Mouse (Mus musculus) thymus, postnatal 4 days (tissue): Measurements from ENCODE around the gene Agbl5.

Source experiments
- DNase-seq: peaks from one replicate; pipeline ENCODE4 v3.0.0; 2021

Agbl5 gene

GRCm38 (mm10) chr5:30921256-30922033 is 33.0 kb downstream of the Agbl5 start, which contains the start of gene Khk:
Gene Khk (plus strand): TSS chr5:30921431.
- DNase-seq = peak; percentile 98

GRCm38 (mm10) chr5:30922581-30923041 is 34.1 kb downstream of the Agbl5 start:
- DNase-seq = no peak

- no peak for DNase-seq
Measured at GRCm38 (mm10) chr5:30923119-30923518, 34.6 kb downstream of the Agbl5 start.

DNA sequence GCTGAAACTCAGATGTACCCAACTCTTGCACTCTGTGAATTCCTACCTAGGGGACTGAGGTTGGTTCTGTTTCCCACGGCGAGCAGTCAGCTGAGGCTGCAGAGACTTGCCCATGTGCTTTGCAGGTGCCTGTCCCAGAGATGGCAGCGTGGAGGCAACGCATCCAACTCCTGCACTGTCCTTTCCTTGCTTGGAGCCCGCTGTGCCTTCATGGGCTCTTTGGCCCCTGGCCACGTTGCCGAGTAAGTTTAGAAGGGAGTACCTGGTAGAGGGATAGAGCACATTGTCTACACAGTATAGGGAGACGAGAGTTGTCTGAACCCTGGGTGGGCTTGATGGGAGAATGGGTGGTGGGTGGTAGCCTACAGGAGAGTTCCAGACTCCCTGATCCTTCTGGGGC is 36.1 kb downstream of the Agbl5 start:
- DNase-seq = no peak

GRCm38 (mm10) chr5:30925217-30925616 is 36.7 kb downstream of the Agbl5 start:
- no peak for DNase-seq

DNA sequence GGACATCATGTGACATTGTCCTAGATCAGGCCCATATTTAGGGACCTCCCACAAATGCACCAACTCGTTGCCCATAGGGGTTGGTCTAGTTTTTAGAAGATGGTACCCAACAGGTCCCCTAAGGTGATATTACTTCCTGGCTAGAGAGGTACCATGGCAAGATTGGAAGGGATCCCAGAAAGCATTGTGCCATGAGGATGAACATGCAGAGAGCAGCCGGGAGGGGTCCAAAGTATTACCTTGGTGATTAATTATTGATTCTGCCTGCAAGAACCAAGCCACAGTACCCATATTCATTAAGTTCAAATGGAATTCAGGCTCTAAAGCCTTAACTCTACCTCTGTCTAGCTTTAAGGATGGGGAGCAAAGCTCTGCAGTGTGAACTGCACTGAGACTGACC is 37.6 kb downstream of the Agbl5 start:
- DNase-seq = no peak

- no peak for DNase-seq
Measured at GRCm38 (mm10) chr5:30927945-30928529, 39.5 kb downstream of the Agbl5 start.

GRCm38 (mm10) chr5:30930121-30930520 is 41.6 kb downstream of the Agbl5 start:
- peak; percentile 80 for DNase-seq

- DNase-seq = no peak
Measured at GRCm38 (mm10) chr5:30930846-30931245, 42.4 kb downstream of the Agbl5 start.

GRCm38 (mm10) chr5:30931378-30931777 is 42.9 kb downstream of the Agbl5 start:
- DNase-seq = no peak

DNA sequence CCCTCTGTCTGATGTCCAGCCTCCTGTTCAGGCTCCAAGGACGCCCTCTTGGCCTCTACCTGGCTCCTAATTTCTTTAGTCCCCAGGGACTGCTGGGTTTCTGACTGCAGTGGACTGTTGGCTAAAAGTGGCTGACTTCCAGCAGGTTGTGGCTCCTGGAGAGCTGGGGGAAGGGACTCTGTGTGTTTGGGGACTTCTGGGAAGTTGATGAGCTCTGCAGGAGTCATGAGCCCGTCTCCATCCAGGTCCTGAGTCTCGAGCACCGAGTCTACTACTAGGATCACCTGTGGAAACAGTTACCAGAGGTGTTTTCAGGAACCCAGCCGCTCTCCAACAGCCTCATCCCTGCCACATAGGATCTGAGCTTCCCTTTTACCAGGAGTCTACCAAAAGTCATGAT is 45.2 kb downstream of the Agbl5 start:
- no peak for DNase-seq

- DNase-seq = no peak
Measured at GRCm38 (mm10) chr5:30934725-30935461, 46.4 kb downstream of the Agbl5 start.

DNA sequence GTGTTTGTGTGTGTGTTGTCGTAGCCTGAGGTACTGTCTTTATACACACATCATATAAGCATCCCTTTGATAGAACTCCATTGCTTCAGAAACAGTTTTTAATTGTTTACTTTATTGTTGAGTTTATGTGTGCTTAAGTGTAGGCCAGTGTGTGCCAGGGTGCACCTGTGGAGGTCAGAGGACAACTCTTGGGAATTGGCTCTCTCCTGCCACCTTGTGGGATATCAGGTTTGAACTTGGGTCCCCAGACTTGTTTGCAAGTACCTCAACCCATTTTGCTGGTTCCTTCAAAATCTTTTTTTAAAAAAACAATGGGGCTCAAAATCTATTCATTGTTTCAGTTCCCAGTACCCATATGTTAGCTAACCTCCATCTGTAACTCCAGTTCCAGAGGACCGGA is 54.5 kb downstream of the Agbl5 start:
- peak; percentile 72 for DNase-seq

DNA sequence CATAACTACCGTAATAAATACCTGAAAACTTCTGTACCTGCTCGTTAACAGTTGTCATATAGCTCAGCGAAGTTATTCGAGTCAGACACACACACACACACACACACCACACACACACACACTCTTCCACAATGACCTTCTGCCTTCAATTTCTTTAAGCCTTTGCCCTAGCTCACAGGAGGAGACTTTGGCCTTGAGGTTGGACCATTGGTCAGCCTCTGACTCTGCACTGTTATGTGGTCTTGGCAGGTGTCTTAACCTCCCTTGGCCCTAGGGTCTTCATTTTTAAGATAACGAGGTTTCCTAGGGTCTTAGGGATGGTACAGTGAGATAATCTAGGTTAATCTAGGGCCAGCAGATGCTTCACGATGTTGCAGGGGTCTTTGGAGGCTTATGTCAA is 55.9 kb downstream of the Agbl5 start:
- DNase-seq = no peak

- DNase-seq = peak; percentile 66
Measured at GRCm38 (mm10) chr5:30944956-30945781, 56.7 kb downstream of the Agbl5 start, which contains the start of gene Cgref1. Gene Cgref1 (minus strand): TSS chr5:30945591.

DNA sequence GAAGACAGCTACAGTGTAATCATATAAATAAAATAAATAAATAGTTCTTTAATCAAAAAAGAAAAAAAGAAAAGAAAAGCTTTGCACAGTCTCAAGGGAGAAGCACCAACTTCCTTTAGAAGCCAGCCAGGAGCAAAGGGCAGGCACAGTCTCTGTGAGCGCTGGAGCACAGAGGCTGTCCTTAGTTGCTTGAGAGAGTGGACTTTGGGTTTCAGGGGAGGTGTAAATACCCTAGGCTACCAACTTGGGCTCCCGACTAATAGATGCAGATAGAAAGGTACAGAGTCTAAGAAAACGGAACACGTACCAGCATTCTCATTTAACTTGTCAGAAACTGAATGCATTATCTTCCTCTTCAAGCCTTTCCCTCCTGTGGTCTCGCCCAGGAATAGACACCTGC is 60.1 kb downstream of the Agbl5 start:
- no peak for DNase-seq

- DNase-seq = peak; percentile 97
Measured at GRCm38 (mm10) chr5:30949654-30950326, 61.3 kb downstream of the Agbl5 start.

- no peak for DNase-seq
Measured at GRCm38 (mm10) chr5:30950451-30950850, 62.0 kb downstream of the Agbl5 start.

GRCm38 (mm10) chr5:30950922-30951321 is 62.4 kb downstream of the Agbl5 start:
- DNase-seq = no peak

DNA sequence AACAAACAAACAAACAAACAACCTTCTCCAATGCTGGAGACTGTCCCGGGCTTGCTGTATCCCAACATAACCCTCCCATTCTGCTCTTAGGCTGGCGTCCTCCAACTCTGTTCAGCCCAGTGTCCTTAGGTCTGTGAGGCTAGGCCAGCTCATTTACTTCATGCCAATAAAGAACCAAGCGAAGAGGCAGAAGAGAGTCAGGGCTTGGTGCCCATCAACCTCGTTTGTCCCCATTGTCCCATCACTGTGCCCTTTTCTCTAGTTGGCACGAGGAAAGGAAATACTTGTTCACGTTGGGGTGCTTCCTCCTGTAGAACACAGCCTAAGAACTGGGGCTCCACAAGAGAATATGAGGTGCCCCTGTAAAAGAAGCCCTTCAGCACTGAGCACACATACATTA is 63.2 kb downstream of the Agbl5 start:
- DNase-seq = no peak

DNA sequence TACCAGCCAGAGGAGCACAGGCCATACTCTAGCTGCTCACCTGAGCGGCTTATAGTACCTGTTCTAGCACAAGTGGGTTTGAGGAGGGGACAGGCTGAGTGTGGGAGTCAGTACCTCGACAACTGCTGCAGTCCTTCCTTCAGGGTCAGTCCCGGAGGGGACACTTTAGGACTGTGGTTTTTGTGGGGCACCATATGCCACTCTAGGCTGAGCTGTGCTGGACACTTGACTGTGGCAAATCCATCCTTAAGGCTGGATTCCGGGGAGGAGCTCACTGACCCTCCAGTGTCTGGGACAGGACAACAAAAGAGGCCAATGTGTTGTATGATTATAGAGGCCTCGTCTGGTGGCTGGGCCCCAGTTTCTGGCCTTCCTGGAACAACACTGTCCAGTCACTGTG is 64.1 kb downstream of the Agbl5 start:
- no peak for DNase-seq

DNA sequence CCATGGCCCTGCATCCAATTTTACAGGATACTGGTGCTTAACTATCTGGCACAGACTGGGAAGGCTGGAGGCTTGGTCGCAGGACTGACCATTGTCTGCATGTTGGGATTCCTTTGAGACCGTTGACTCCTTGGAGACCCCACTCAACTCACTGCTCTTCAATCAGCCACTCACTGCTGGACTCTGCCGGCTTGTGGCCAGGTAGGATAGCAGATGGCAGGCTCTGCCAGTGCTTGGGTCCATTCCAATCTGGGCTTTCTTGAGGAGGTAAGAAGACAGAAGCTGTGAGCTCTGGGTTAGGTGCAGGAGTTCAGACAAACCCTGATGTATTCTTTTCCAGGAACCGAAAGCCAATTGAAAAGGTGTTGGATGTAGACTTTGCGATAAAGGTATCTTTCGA is 65.6 kb downstream of the Agbl5 start:
- DNase-seq = no peak
